Mouse (Mus musculus): ENCODE results near the gene Ikbke.

DNA sequence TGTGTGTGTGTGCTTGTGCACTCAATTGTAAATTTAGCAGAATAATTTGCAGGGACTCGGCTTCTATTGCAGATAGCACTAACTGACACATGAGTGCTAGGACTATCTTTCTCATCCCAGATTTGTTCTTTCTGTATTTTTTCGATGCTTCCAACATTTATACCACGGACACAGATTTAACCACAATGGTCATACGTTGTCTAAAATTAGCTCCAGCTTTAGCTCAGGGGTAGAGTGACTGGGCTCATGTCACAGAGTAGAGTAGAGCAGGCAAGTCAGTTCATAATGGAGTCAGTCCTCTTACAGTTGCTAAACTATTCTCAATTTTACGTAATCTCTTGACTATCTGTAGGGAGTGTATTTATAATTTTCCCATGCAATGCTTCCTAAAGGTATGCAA, 50.7 kb downstream of the Ikbke start:
- TF ChIP-seq GATA1 (IDR thresholded peaks at IDR 0.05; ENCODE audit: borderline replicate concordance, low read length) (no peak), CTCF (IDR thresholded peaks at IDR 0.05; ENCODE audit: low read depth, low read length) (no peak)
